Mouse (Mus musculus): ENCODE results near the gene Snd1. TPM values are rescaled to one million over a fixed set of nuclear protein-coding genes. Genes with fewer than 3 reads are reported as not detected.

Gene Snd1
- total and polyA plus RNA-seq, 2 experiments from 2014 or later, result 54.7 to 120 TPM

GRCm38 (mm10) chr6:28895726-28896125, 420.8 kb downstream of the Snd1 start:
- Histone ChIP-seq H3K4me3 (ENCODE audit: low read depth, low read length) (no peak overlapping the region), H3K27me3 (ENCODE audit: control insufficient read depth, insufficient read depth, low read length) (no peaks in the 10 kb centered on the region), H3K27ac (ENCODE audit: low read depth) (no peak overlapping the region), H3K36me3 (replicated peaks; ENCODE audit: control insufficient read depth, insufficient read depth, low read length) (peaks cover 5% of the 10 kb centered on the region; the same call in 1 of the 2 replicates), H3K9me3 (replicated peaks; ENCODE audit: control insufficient read depth, low read length) (no peaks in the 10 kb centered on the region), H3K4me2 (ENCODE audit: low read depth, low read length) (no peak overlapping the region), H3K9ac (replicated peaks; ENCODE audit: low read depth, low read length) (no peak overlapping the region), H3K4me1 (ENCODE audit: control insufficient read depth, insufficient read depth) (no peaks in the 10 kb centered on the region)
- WGBS, result 77% methylated on average over 6 of the region's 6 CpGs
- TF ChIP-seq CTCF (IDR thresholded peaks at IDR 0.05; ENCODE audit: low read depth) (no peak), EP300 (IDR thresholded peaks at IDR 0.05; ENCODE audit: low read depth) (no peak)
- DNase-seq (ENCODE audit: low spot score) (no peak), ATAC-seq (ENCODE audit: insufficient read depth, low read depth) (no peak)

GRCm38 (mm10) chr6:28896762-28897320, 421.9 kb downstream of the Snd1 start:
- ATAC-seq (ENCODE audit: insufficient read depth, low read depth) (no peak), DNase-seq (ENCODE audit: low spot score) (no peak)
- H3K9ac ChIP-seq (replicated peaks; ENCODE audit: low read depth, low read length), result no peak overlapping the region

GRCm38 (mm10) chr6:28897326-28898085, 422.6 kb downstream of the Snd1 start:
- Histone ChIP-seq H3K9me3 (replicated peaks; ENCODE audit: control insufficient read depth, low read length) (no peaks in the 10 kb centered on the region), H3K4me1 (ENCODE audit: control insufficient read depth, insufficient read depth) (no peaks in the 10 kb centered on the region), H3K36me3 (replicated peaks; ENCODE audit: control insufficient read depth, insufficient read depth, low read length) (no peaks in the 10 kb centered on the region), H3K27ac (ENCODE audit: low read depth) (no peak overlapping the region), H3K9ac (replicated peaks; ENCODE audit: low read depth, low read length) (no peak overlapping the region), H3K4me2 (ENCODE audit: low read depth, low read length) (no peak overlapping the region), H3K4me3 (ENCODE audit: low read depth, low read length) (no peak overlapping the region), H3K27me3 (ENCODE audit: control insufficient read depth, insufficient read depth, low read length) (no peaks in the 10 kb centered on the region)
- 59% methylated on average over 11 of the region's 11 CpGs for WGBS
- TF ChIP-seq EP300 (IDR thresholded peaks at IDR 0.05; ENCODE audit: low read depth), result no peak
- TF ChIP-seq CTCF (IDR thresholded peaks at IDR 0.05; ENCODE audit: low read depth), result no peak
- no peak for DNase-seq (ENCODE audit: low spot score)
- no peak for ATAC-seq (ENCODE audit: insufficient read depth, low read depth)

More at GRCm38 (mm10) chr6:28896762-28897320, 421.9 kb downstream of the Snd1 start:
- no peak overlapping the region for H3K27ac ChIP-seq (ENCODE audit: low read depth)
- no peaks in the 10 kb centered on the region for H3K4me1 ChIP-seq (ENCODE audit: control insufficient read depth, insufficient read depth)
- WGBS, result 72% methylated on average over 5 of the region's 5 CpGs
- H3K27me3 ChIP-seq (ENCODE audit: control insufficient read depth, insufficient read depth, low read length), result no peaks in the 10 kb centered on the region
- H3K9me3 ChIP-seq (replicated peaks; ENCODE audit: control insufficient read depth, low read length), result no peaks in the 10 kb centered on the region
- no peaks in the 10 kb centered on the region for H3K36me3 ChIP-seq (replicated peaks; ENCODE audit: control insufficient read depth, insufficient read depth, low read length)
- no peak overlapping the region for H3K4me3 ChIP-seq (ENCODE audit: low read depth, low read length)
- TF ChIP-seq CTCF (IDR thresholded peaks at IDR 0.05; ENCODE audit: low read depth) (no peak), EP300 (IDR thresholded peaks at IDR 0.05; ENCODE audit: low read depth) (no peak)
- H3K4me2 ChIP-seq (ENCODE audit: low read depth, low read length), result no peak overlapping the region

- Histone ChIP-seq H3K4me3 (ENCODE audit: low read depth, low read length) (no peak overlapping the region), H3K27ac (ENCODE audit: low read depth) (no peak overlapping the region), H3K4me1 (ENCODE audit: control insufficient read depth, insufficient read depth) (no peaks in the 10 kb centered on the region), H3K9ac (replicated peaks; ENCODE audit: low read depth, low read length) (no peak overlapping the region), H3K4me2 (ENCODE audit: low read depth, low read length) (no peak overlapping the region), H3K36me3 (replicated peaks; ENCODE audit: control insufficient read depth, insufficient read depth, low read length) (no peaks in the 10 kb centered on the region), H3K27me3 (ENCODE audit: control insufficient read depth, insufficient read depth, low read length) (no peaks in the 10 kb centered on the region), H3K9me3 (replicated peaks; ENCODE audit: control insufficient read depth, low read length) (no peaks in the 10 kb centered on the region)
- TF ChIP-seq EP300 (IDR thresholded peaks at IDR 0.05; ENCODE audit: low read depth), result no peak
- peak; percentile 70 for TF ChIP-seq CTCF (IDR thresholded peaks at IDR 0.05; ENCODE audit: low read depth)
- ATAC-seq (ENCODE audit: insufficient read depth, low read depth) (peak; percentile 24), DNase-seq (ENCODE audit: low spot score) (peak; percentile 32)
- WGBS, result 18% methylated on average over 10 of the region's 10 CpGs
Observed at GRCm38 (mm10) chr6:28898836-28899235, 423.9 kb downstream of the Snd1 start.

GRCm38 (mm10) chr6:28902573-28902972, 427.6 kb downstream of the Snd1 start:
- WGBS, result 55% methylated on average over 2 of the region's 2 CpGs
- TF ChIP-seq EP300 (IDR thresholded peaks at IDR 0.05; ENCODE audit: low read depth) (no peak), CTCF (IDR thresholded peaks at IDR 0.05; ENCODE audit: low read depth) (no peak)

More at GRCm38 (mm10) chr6:28902573-28902972, 427.6 kb downstream of the Snd1 start:
- no peak overlapping the region for H3K9ac ChIP-seq (replicated peaks; ENCODE audit: low read depth, low read length)
- no peak overlapping the region for H3K4me2 ChIP-seq (ENCODE audit: low read depth, low read length)
- no peaks in the 10 kb centered on the region for H3K27me3 ChIP-seq (ENCODE audit: control insufficient read depth, insufficient read depth, low read length)
- no peaks in the 10 kb centered on the region for H3K9me3 ChIP-seq (replicated peaks; ENCODE audit: control insufficient read depth, low read length)
- no peaks in the 10 kb centered on the region for H3K4me1 ChIP-seq (ENCODE audit: control insufficient read depth, insufficient read depth)
- no peak overlapping the region for H3K27ac ChIP-seq (ENCODE audit: low read depth)
- ATAC-seq (ENCODE audit: insufficient read depth, low read depth) (no peak), DNase-seq (ENCODE audit: low spot score) (no peak)
- no peaks in the 10 kb centered on the region for H3K36me3 ChIP-seq (replicated peaks; ENCODE audit: control insufficient read depth, insufficient read depth, low read length)
- no peak overlapping the region for H3K4me3 ChIP-seq (ENCODE audit: low read depth, low read length)
